Mouse (Mus musculus) frontal cortex, postnatal 10 days (tissue): ENCODE results near the gene Esrp2.

ENCODE experiments used
- DNase-seq, 2 experiments: peaks; one replicate each; pipeline ENCODE4 v3.0.0; 2022; ENCODE audit warnings: low spot score in 2 of 2, mixed read lengths in 1 of 2

The Esrp2 gene

DNA sequence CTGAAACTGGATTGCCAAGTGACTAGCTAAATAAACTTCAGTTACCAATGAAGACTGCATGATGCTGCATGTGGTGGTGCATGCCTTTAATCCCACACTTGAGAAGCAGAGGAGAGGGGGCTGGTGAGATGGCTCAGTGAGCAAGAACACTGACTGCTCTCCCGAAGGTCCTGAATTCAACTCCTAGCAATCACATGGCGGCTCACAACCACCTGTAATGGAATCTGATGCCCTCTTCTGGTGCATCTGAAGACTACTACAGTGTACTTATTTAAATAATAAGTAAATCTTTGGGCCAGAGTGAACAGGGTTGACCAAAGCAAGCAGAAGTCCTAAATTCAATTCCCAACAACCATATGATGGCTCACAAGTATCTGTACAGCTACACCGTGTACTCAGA, 13.3 kb downstream of the Esrp2 start:
- no peak for DNase-seq

- no peak for DNase-seq
Measured at GRCm38 (mm10) chr8:106115897-106116296, 20.9 kb downstream of the Esrp2 start.

DNA sequence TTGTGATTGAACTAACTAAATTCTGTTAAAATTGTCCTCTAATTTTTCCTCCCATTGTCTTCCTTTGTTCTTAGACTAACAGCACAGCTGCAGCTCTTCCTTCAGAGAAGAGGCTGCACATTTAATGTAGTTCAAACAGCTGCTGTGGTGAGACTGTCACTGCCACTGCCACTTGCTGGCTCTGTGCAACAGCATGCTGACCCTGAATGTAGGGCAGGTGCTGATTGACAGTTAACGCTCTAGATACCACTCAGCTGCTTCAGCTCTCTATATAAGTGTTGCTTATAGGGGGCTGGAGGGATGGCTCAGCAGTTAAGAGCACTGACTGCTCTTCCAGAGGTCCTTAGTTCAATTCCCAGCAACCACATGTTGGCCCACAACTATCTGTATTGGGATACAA, 24.3 kb downstream of the Esrp2 start:
- no peak for DNase-seq

DNA sequence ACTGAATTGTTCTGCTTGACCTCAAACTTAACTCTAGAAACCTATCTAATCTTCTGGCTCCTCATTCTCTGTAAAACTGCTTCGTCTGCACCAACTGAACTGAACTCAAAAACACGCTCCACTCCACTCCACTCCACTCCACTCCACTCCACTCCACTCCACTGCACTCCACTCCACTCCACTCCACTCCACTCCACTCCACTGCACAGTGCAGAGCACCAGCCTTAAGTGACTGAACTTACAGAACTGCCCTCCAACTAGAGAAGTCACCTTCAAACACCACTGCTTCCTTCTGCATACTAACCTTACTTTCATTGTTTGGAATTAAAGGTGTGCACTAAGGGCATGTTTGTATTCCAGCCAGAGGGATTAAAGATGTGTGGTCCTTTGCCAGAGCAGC, 24.7 kb downstream of the Esrp2 start:
- no peak for DNase-seq

GRCm38 (mm10) chr8:106108729-106109128, 28.0 kb downstream of the Esrp2 start:
- no peak for DNase-seq

DNA sequence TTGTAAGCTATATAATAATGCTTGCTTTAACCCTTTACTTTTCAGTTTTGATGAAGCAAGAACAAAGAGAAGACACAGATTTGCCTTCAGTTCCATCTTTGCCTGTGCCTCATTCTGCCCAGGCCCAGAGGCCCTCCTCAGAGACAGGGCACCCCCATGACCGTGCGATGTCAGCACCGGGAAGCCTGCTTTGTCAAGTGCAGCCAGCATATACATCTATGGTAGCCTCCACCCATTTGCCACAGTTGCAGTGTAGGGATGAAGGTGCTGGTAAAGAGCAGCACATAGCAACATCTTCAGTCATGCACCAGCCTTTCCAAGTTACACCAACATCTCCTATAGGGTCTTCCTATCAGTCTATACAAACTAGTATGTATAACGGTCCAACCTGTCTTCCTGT, 28.7 kb downstream of the Esrp2 start:
- DNase-seq = no peak

GRCm38 (mm10) chr8:106106193-106106592, 30.6 kb downstream of the Esrp2 start:
- no peak for DNase-seq

DNA sequence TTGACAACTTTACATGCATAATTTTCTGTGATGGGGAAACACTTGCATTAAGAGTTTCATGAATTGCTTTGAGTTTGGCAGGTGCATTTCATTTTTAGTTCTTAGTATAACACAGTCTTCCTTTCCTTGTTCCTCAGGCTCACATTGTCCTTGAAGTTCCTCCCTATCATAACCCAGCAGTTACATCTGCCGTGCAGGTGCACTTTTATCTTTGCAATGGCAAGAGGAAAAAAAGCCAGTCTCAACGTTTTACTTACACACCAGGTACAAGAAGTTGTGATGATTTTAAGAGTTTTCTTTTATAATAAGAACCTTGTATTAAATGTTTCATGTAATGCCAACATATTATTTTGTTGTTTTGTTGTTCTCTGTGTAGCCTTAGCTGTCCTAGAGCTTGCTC, 32.9 kb downstream of the Esrp2 start:
- DNase-seq = no peak

DNA sequence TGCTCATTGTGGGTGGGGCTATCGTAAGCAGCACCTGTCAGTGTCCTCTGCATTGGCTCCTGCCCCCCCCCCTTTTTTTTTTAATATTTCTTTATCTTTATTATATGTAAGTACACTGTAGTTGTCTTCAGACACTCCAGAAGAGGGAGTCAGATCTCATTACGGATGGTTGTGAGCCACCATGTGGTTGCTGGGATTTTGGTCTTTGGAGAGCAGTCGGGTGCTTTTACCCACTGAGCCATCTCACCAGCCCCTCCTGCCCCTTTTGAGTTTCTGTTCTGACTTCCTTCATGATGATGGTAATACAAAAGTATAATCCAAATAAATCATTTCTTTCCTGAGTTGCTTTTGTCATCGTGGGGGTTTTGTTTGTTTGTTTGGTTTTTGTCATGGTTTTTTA, 34.5 kb downstream of the Esrp2 start:
- no peak for DNase-seq
